Comparison of ENCODE assay signal across 10 mouse cellular contexts in the genomic region with DNA sequence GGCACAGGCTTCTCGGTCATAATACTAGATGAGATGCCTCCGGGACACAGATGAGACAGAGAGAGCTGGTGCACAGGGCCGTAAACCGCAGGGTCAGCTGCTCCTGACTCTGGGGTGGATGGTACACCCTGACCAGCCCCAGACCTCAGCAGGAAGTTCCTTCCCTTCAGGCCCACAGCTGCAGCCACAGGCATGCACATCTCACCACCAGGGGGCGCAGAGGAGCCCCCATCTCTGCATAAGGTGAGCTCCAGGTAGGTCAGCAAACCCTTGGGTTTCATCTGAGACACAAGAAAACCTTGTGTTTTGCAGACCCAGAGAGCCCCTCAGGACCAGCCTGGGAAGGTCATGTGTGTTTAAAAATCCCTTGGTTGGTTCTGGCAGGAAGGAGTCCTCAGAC.
A peak's percentile ranks its signal among the peaks of the same experiment; 100 is the strongest.
DNase-seq lines count a peak whose midpoint lies in the region; ATAC-seq lines count a peak whose summit lies in the region.
"Had no signal": no experiment of that assay in that cellular context is flagged by ENCODE, and none has a peak within 500 bp of the region (broad histone marks: within the 10 kb centered on the region; RNA-seq: fewer than 3 reads in every experiment).

No protein-coding gene starts in this region.

- peak; percentile 70 to 77 for DNase-seq in cerebellum, postnatal 10 days
- no peak for DNase-seq in cerebellum, adult 11-12 months
- DNase-seq in left cerebral cortex, postnatal 4 days: peak; percentile 39
- no peak for DNase-seq in left cerebral cortex, adult 11 months (ENCODE audit: low spot score)
- peak; percentile 32 for DNase-seq in adrenal gland, adult 2 months
- peak; percentile 68 for DNase-seq in induced T-regulatory cell, adult 2 months (ENCODE audit: low read depth)
- peak; percentile 56 for DNase-seq in neural tube, embryonic 11.5 days (ENCODE audit: low spot score)

- no peak for ATAC-seq in neural tube, embryonic 11.5 days (ENCODE audit: insufficient read depth, low FRiP score, low TSS enrichment)
- ATAC-seq in erythroid progenitor cell, adult 5-6 weeks (replicated peaks; ENCODE audit: low FRiP score, poor library complexity, severe bottlenecking): no peak
- ATAC-seq: Patski had no signal

- no peak overlapping the region for H3K27ac ChIP-seq in neural tube, embryonic 11.5 days (ENCODE audit: low read depth, low read length)

- no peaks in the 10 kb centered on the region for H3K9me3 ChIP-seq in neural tube, embryonic 11.5 days (ENCODE audit: control insufficient read depth, low read length)

- H3K4me2 ChIP-seq in neural tube, embryonic 11.5 days (ENCODE audit: low read depth): no peak overlapping the region

- WGBS in neural tube, embryonic 11.5 days: 27% methylated on average over 5 of the region's 5 CpGs

- H3K27me3 ChIP-seq in neural tube, embryonic 11.5 days (ENCODE audit: control insufficient read depth, insufficient read depth, low read length): peaks cover 32% of the 10 kb centered on the region
- H3K27me3 ChIP-seq: Patski had no signal

- no peaks in the 10 kb centered on the region for H3K36me3 ChIP-seq in neural tube, embryonic 11.5 days (ENCODE audit: control insufficient read depth, insufficient read depth, low read length)

- H3K4me1 ChIP-seq in neural tube, embryonic 11.5 days (ENCODE audit: control insufficient read depth, insufficient read depth, low read length): 0 out of 2 replicates have a peak, but pooled peaks cover 4% of the 10 kb centered on the region

- H3K9ac ChIP-seq in neural tube, embryonic 11.5 days (ENCODE audit: low read length): no peak overlapping the region

- intact Hi-C loops in left cerebral cortex, postnatal 4 days (cut with DNase I): no loop called here

- no peak overlapping the region for H3K4me3 ChIP-seq in neural tube, embryonic 11.5 days (ENCODE audit: low read depth, low read length)
- H3K4me3 ChIP-seq: myocyte had no signal

Comparison
In these comparisons a context has a peak if more than half of its experiments do, and no peak if none do; other contexts are left out.
1. DNase-seq: peak in cerebellum, postnatal 10 days (2 of 2), left cerebral cortex, postnatal 4 days (single experiment), adrenal gland, adult 2 months (single experiment), induced T-regulatory cell, adult 2 months (single experiment) and neural tube, embryonic 11.5 days (single experiment); none in cerebellum, adult 11-12 months (single experiment) and left cerebral cortex, adult 11 months (single experiment).